Mouse (Mus musculus) cerebral cortex, adult 2 months (tissue): ENCODE data around the gene Ajuba.

Source experiments
- WGBS: fragments of 180-500 bp; shearing (Covaris S2); methylation state at CpG from one replicate; pipeline ENCODE4 v1.1.7; 2018; 5-methylcytosine and 5-hydroxymethylcytosine counted together

The Ajuba gene

GRCm38 (mm10) chr14:54544703-54545102 is 32.7 kb downstream of the Ajuba start:
- WGBS, result 95% methylated on average over 5 of the region's 5 CpGs

GRCm38 (mm10) chr14:54540771-54541170 is 36.6 kb downstream of the Ajuba start:
- 88% methylated on average over 11 of the region's 11 CpGs for whole genome bisulfite sequencing

DNA sequence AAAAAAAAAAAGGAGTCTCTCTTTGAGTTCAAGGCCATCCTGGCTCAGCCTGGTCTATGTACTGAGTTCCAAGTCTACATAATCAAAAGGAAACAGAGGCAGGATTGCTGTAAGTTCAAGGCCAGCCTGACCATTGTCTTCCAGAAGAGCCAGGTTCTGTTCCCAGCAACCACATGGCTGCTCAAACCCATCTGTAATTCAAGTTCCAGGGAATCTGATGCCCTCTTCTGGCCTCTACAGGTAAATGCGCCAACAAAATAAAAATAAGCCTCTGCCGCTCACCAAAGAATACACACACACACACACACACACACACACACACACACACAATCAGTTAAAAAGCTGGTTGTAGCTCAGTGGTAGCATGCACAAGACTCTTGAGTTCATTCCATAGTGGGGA is 38.8 kb downstream of the Ajuba start:
- 88% methylated on average over 2 of the region's 2 CpGs for WGBS

GRCm38 (mm10) chr14:54528446-54529111 is 48.8 kb downstream of the Ajuba start:
- WGBS, result 22% methylated on average over 17 of the region's 17 CpGs

DNA sequence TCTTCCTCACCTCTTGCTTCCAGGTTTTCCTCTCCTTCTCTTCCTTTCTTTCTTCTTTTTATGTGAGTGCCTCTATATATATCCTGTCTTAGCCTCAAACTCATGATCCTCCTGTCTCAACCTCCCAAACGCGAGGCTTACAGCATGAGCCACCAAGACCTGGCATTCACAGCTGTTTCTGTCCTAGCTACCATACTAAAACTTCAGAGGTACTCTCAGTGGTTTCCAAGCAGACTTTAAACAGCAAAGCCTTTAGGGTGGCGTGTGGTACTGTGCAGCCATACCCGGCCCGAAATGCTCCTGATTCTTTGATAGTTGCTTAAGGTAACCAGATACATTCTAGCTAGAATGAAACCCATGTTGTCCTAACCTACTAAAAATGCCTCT is 49.4 kb downstream of the Ajuba start:
- 19% methylated on average over 5 of the region's 5 CpGs for whole genome bisulfite sequencing

GRCm38 (mm10) chr14:54527227-54528006 is 49.9 kb downstream of the Ajuba start:
- 3% methylated on average over 18 of the region's 18 CpGs for WGBS

DNA sequence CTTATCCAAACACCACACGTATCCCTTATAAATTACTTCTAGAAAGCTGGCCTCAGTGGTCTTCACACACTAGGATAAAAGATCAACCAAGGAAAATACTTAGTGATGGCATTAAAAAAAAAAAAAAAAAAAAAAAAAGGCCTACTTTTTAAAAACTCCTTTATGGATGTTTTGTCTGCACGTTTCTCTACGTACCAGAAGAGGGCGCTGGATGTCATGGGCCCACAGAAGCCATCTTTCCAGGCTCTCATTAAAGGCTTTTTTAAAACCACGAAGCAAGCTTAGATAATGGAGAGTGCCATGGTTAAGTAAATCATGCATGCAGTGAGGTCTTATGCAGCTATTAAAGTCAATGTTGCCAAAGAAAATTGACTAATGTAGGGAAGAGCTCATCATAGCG is 53.8 kb downstream of the Ajuba start:
- 34% methylated on average over 6 of the region's 6 CpGs for WGBS
